Mouse (Mus musculus): ENCODE measurements around the gene Nme7. TPM values are rescaled to one million over a fixed set of nuclear protein-coding genes. Genes with fewer than 3 reads are reported as not detected.

Nme7 gene
- polyA plus RNA-seq, 1 experiment, result 14.8 TPM

GRCm38 (mm10) chr1:164471632-164472031 lies 167.7 kb downstream of the Nme7 start:
- 50% methylated on average over 5 of the region's 5 CpGs for WGBS
- Histone ChIP-seq H3K4me1 (ENCODE audit: control insufficient read depth, insufficient read depth, low read length) (peaks cover 3% of the 10 kb centered on the region; the same call in 1 of the 2 replicates), H3K27ac (ENCODE audit: insufficient read depth, low read depth, low read length) (0 out of 2 replicates have a peak overlapping the region, but pooled peaks have one; percentile 34), H3K4me3 (ENCODE audit: insufficient read depth, low read depth, low read length) (no peak overlapping the region), H3K36me3 (ENCODE audit: control insufficient read depth, insufficient read depth, low read length) (no peaks in the 10 kb centered on the region), H3K27me3 (replicated peaks; ENCODE audit: control insufficient read depth, insufficient read depth, low read length) (no peaks in the 10 kb centered on the region)
- peak; percentile 86 for DNase-seq
- TF ChIP-seq CTCF (conservative IDR thresholded peaks at IDR 0.05; ENCODE audit: insufficient read depth, insufficient read length, low read depth, low read length) (no peak), POLR2A (IDR thresholded peaks at IDR 0.05; ENCODE audit: low read depth, low read length) (no peak)

- Histone ChIP-seq H3K4me1 (ENCODE audit: control insufficient read depth, insufficient read depth, low read length) (peaks cover 3% of the 10 kb centered on the region; the same call in 1 of the 2 replicates), H3K27ac (ENCODE audit: insufficient read depth, low read depth, low read length) (no peak overlapping the region), H3K36me3 (ENCODE audit: control insufficient read depth, insufficient read depth, low read length) (no peaks in the 10 kb centered on the region), H3K4me3 (ENCODE audit: insufficient read depth, low read depth, low read length) (no peak overlapping the region), H3K27me3 (replicated peaks; ENCODE audit: control insufficient read depth, insufficient read depth, low read length) (no peaks in the 10 kb centered on the region)
- no peak for TF ChIP-seq CTCF (conservative IDR thresholded peaks at IDR 0.05; ENCODE audit: insufficient read depth, insufficient read length, low read depth, low read length)
- no peak for TF ChIP-seq POLR2A (IDR thresholded peaks at IDR 0.05; ENCODE audit: low read depth, low read length)
- DNase-seq, result no peak
- 92% methylated on average over 7 of the region's 7 CpGs for WGBS
Observed at GRCm38 (mm10) chr1:164473398-164473797, 169.5 kb downstream of the Nme7 start.

- H3K4me1 ChIP-seq (ENCODE audit: control insufficient read depth, insufficient read depth, low read length), result peaks cover 3% of the 10 kb centered on the region; the same call in 1 of the 2 replicates
- no peaks in the 10 kb centered on the region for H3K27me3 ChIP-seq (replicated peaks; ENCODE audit: control insufficient read depth, insufficient read depth, low read length)
- no peak overlapping the region for H3K27ac ChIP-seq (ENCODE audit: insufficient read depth, low read depth, low read length)
- H3K4me3 ChIP-seq (ENCODE audit: insufficient read depth, low read depth, low read length), result no peak overlapping the region
- TF ChIP-seq POLR2A (IDR thresholded peaks at IDR 0.05; ENCODE audit: low read depth, low read length) (no peak), CTCF (conservative IDR thresholded peaks at IDR 0.05; ENCODE audit: insufficient read depth, insufficient read length, low read depth, low read length) (no peak)
- H3K36me3 ChIP-seq (ENCODE audit: control insufficient read depth, insufficient read depth, low read length), result no peaks in the 10 kb centered on the region
- 86% methylated on average over 6 of the region's 6 CpGs for WGBS
- no peak for DNase-seq
Observed at GRCm38 (mm10) chr1:164474310-164474709, 170.4 kb downstream of the Nme7 start.

- Histone ChIP-seq H3K36me3 (ENCODE audit: control insufficient read depth, insufficient read depth, low read length) (no peaks in the 10 kb centered on the region), H3K27ac (ENCODE audit: insufficient read depth, low read depth, low read length) (no peak overlapping the region), H3K27me3 (replicated peaks; ENCODE audit: control insufficient read depth, insufficient read depth, low read length) (no peaks in the 10 kb centered on the region), H3K4me3 (ENCODE audit: insufficient read depth, low read depth, low read length) (no peak overlapping the region), H3K4me1 (ENCODE audit: control insufficient read depth, insufficient read depth, low read length) (peaks cover 3% of the 10 kb centered on the region; the same call in 1 of the 2 replicates)
- TF ChIP-seq CTCF (conservative IDR thresholded peaks at IDR 0.05; ENCODE audit: insufficient read depth, insufficient read length, low read depth, low read length), result no peak
- no peak for TF ChIP-seq POLR2A (IDR thresholded peaks at IDR 0.05; ENCODE audit: low read depth, low read length)
- DNase-seq, result no peak
- WGBS, result 65% methylated on average over 7 of the region's 7 CpGs
Observed at GRCm38 (mm10) chr1:164474778-164475511, 171.0 kb downstream of the Nme7 start.

- TF ChIP-seq CTCF (conservative IDR thresholded peaks at IDR 0.05; ENCODE audit: insufficient read depth, insufficient read length, low read depth, low read length) (no peak), POLR2A (IDR thresholded peaks at IDR 0.05; ENCODE audit: low read depth, low read length) (no peak)
- H3K4me1 ChIP-seq (ENCODE audit: control insufficient read depth, insufficient read depth, low read length), result peaks cover 3% of the 10 kb centered on the region; the same call in 1 of the 2 replicates
- no peaks in the 10 kb centered on the region for H3K36me3 ChIP-seq (ENCODE audit: control insufficient read depth, insufficient read depth, low read length)
- H3K4me3 ChIP-seq (ENCODE audit: insufficient read depth, low read depth, low read length), result no peak overlapping the region
- DNase-seq, result no peak
- no peak overlapping the region for H3K27ac ChIP-seq (ENCODE audit: insufficient read depth, low read depth, low read length)
- WGBS, result 77% methylated on average over 4 of the region's 4 CpGs
- no peaks in the 10 kb centered on the region for H3K27me3 ChIP-seq (replicated peaks; ENCODE audit: control insufficient read depth, insufficient read depth, low read length)
Observed at GRCm38 (mm10) chr1:164475895-164476294, 172.0 kb downstream of the Nme7 start.

DNA sequence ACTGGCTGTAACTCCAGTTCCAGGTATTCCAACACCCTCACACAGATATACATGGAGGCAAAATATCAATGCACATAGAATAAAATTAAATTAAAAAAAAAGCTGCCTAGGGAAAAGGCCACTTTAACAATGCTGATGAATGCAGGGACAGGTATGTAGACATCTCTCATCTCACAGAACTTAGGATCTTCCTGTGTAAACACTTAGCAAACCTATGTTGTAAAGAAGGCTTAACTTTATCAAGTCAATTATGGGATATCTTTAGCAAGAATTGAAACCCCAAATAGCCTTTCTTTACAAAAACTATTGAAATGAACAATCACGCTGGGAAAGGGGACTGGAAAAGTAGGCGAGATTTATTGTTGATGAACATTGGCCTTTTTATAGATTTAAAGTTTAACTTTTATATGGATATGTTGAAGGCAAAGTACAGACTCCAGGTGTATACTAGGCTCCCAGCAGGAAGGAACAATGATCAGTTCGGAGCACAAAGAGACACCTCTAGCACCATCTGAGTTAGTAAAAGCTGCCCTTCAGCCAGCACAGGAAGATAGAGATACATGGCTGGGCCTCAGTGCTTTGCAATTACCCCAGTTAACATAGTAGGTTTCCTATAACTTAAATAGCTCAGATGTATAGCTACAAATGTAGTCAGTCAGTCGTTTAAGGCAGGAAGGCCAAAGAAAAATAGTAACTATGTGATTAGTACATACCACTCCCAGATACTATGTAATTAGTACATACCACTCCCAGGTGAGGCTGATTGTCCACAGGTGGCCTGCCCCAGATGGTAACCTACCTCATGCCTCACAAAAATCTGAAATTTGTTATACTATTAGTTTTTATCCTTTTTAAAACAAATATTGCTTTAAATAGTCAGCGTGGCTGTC lies 177.1 kb downstream of the Nme7 start:
- DNase-seq, result no peak
- Histone ChIP-seq H3K4me3 (ENCODE audit: insufficient read depth, low read depth, low read length) (no peak overlapping the region), H3K27me3 (replicated peaks; ENCODE audit: control insufficient read depth, insufficient read depth, low read length) (no peaks in the 10 kb centered on the region), H3K4me1 (ENCODE audit: control insufficient read depth, insufficient read depth, low read length) (peaks cover 14% of the 10 kb centered on the region; the same call in 1 of the 2 replicates), H3K36me3 (ENCODE audit: control insufficient read depth, insufficient read depth, low read length) (no peaks in the 10 kb centered on the region), H3K27ac (ENCODE audit: insufficient read depth, low read depth, low read length) (no peak overlapping the region; the same call in 1 of the 2 replicates)
- TF ChIP-seq POLR2A (IDR thresholded peaks at IDR 0.05; ENCODE audit: low read depth, low read length) (no peak), CTCF (conservative IDR thresholded peaks at IDR 0.05; ENCODE audit: insufficient read depth, insufficient read length, low read depth, low read length) (no peak)
- 74% methylated on average over 5 of the region's 5 CpGs for WGBS

Measured in kidney, adult 2 months (tissue).